Mouse (Mus musculus) E14TG2a.4 (cell line): ENCODE data around the gene Fam174b.

Experiments
- CTCF ChIP-seq: conservative IDR thresholded peaks from 2 replicates; pipeline ENCODE4 v1.5.1; 2014; ENCODE audit warnings: low read length
- NANOG ChIP-seq: IDR thresholded peaks from 2 replicates; pipeline ENCODE4 v1.6.1; 2014; ENCODE audit warnings: borderline replicate concordance, low read length, mixed read lengths
- POU5F1 ChIP-seq: IDR thresholded peaks from 2 replicates; pipeline ENCODE4 v1.6.1; 2014; ENCODE audit warnings: low read length, borderline replicate concordance

DNA sequence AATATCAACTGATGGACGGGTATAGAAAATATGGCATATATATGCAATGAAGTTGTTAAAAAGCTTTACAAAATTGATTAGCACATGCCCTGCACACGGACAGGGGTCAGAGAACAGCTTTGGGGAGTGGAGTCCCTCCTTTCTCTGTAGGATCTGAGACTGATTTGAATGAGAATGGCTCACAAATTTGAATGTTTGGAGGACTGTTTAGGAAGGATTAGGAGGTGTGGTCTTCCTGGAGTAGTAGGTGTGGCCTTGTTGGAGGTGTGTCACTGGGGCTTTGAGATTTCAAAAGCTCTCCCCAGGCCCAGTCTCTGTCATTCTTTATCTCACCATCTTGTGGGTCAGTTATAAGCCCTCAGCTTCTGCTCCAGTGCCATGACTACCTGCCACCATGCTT is 4.1 kb upstream of the Fam174b start:
- TF ChIP-seq CTCF (no peak), POU5F1 (no peak), NANOG (no peak)
